Mouse (Mus musculus) liver, embryonic 14.5 days (tissue): ENCODE measurements around the gene Sp9. TPM values are rescaled to one million over a fixed set of nuclear protein-coding genes. Genes with fewer than 3 reads are reported as not detected.

Experiments used
- ATAC-seq: fragments of 200-750 bp; cut with Nextera tagmentation; 2 replicates; pipeline ENCODE4 v1.8.0; 2017; ENCODE audit warnings: moderate number of reproducible peaks, mild to moderate bottlenecking, moderate library complexity; ENCODE audit not compliant: insufficient read depth
- DNase-seq, 3 experiments: peaks; one replicate each; pipeline ENCODE4 v3.0.0-alpha.2; 2012 to 2013; ENCODE audit warnings: low read depth in 3 of 3, low spot score in 3 of 3
- H3K27ac ChIP-seq: fragments of 300-500 bp; sonication (generic); 2 replicates; pipeline ENCODE4 v1.5.1; 2014; ENCODE audit warnings: moderate library complexity, mild to moderate bottlenecking, control low read depth, inconsistent platforms
- H3K27me3 ChIP-seq: fragments of 300-500 bp; sonication (generic); 2 replicates; pipeline ENCODE4 v1.6.1; 2014; ENCODE audit warnings: mild to moderate bottlenecking, low read length, moderate library complexity; ENCODE audit not compliant: control insufficient read depth, insufficient read depth
- H3K36me3 ChIP-seq: fragments of 300-500 bp; sonication (generic); replicated peaks from 2 replicates; pipeline ENCODE4 v1.6.1; 2014; ENCODE audit warnings: low read depth; ENCODE audit not compliant: control insufficient read depth, insufficient read depth
- H3K4me1 ChIP-seq, 2 experiments: fragments of 200-500 bp in 1 of 2; fragments of 300-500 bp in 1 of 2; sonication (generic) in 1 of 2; replicated peaks; 2 replicates each; pipeline ENCODE4 v1.6.1; 2012 to 2014; ENCODE audit warnings: antibody characterized with exemption in 1 of 2, inconsistent platforms in 1 of 2, low read length in 1 of 2; ENCODE audit not compliant: control insufficient read depth in 2 of 2, insufficient read depth in 2 of 2
- H3K4me2 ChIP-seq: fragments of 300-500 bp; sonication (generic); 2 replicates; pipeline ENCODE4 v1.6.1; 2014; ENCODE audit warnings: low read depth, mild to moderate bottlenecking, control low read depth, moderate library complexity
- H3K4me3 ChIP-seq, 2 experiments: fragments of 200-500 bp in 1 of 2; fragments of 300-500 bp in 1 of 2; sonication (generic) in 1 of 2; 2 replicates each; pipeline ENCODE4 v1.5.1; 2012 to 2014; ENCODE audit warnings: low read depth in 2 of 2, low read length in 2 of 2, mild to moderate bottlenecking in 2 of 2, control low read depth in 1 of 2, inconsistent platforms in 1 of 2, moderate library complexity in 1 of 2; ENCODE audit not compliant: insufficient read depth in 1 of 2
- H3K9ac ChIP-seq: fragments of 300-500 bp; sonication (generic); replicated peaks from 2 replicates; pipeline ENCODE4 v1.6.1; 2014; ENCODE audit warnings: mild to moderate bottlenecking, control low read depth, moderate library complexity
- H3K9me3 ChIP-seq: fragments of 300-500 bp; sonication (generic); 2 replicates; pipeline ENCODE4 v1.6.1; 2016; ENCODE audit warnings: low read length, mixed read lengths; ENCODE audit not compliant: control insufficient read depth
- CTCF ChIP-seq: IDR thresholded peaks from 2 replicates; pipeline ENCODE4 v1.5.1; 2016; ENCODE audit warnings: antibody characterized with exemption, low read depth, control low read depth
- EP300 ChIP-seq: IDR thresholded peaks from 2 replicates; pipeline ENCODE4 v1.6.1; 2016; ENCODE audit warnings: antibody characterized with exemption, low read depth
- WGBS: fragments of 180-500 bp; shearing (Covaris S2); extraction: QIAGEN DNeasy Blood & Tissue Kit; methylation state at CpG from one replicate; pipeline ENCODE4 v1.1.7; 2014; ENCODE audit not compliant: insufficient replicate concordance; 5-methylcytosine and 5-hydroxymethylcytosine counted together
- polyA plus RNA-seq, 2 experiments: library from polyadenylated mRNA; depleted of rRNA in 1 of 2; stranded (reverse) in 1 of 2; unstranded in 1 of 2; fragments of >200 nt; fragmentation: Nextera tagmentation in 1 of 2; extraction: Ambion mirVana in 1 of 2; gene quantifications; 2 replicates each; pipeline versions ENCODE4 v1.2.1 to v1.2.3; 2012 to 2014

The Sp9 gene
- polyA plus RNA-seq, 2 experiments = 0.15 TPM; not detected in 1

DNA sequence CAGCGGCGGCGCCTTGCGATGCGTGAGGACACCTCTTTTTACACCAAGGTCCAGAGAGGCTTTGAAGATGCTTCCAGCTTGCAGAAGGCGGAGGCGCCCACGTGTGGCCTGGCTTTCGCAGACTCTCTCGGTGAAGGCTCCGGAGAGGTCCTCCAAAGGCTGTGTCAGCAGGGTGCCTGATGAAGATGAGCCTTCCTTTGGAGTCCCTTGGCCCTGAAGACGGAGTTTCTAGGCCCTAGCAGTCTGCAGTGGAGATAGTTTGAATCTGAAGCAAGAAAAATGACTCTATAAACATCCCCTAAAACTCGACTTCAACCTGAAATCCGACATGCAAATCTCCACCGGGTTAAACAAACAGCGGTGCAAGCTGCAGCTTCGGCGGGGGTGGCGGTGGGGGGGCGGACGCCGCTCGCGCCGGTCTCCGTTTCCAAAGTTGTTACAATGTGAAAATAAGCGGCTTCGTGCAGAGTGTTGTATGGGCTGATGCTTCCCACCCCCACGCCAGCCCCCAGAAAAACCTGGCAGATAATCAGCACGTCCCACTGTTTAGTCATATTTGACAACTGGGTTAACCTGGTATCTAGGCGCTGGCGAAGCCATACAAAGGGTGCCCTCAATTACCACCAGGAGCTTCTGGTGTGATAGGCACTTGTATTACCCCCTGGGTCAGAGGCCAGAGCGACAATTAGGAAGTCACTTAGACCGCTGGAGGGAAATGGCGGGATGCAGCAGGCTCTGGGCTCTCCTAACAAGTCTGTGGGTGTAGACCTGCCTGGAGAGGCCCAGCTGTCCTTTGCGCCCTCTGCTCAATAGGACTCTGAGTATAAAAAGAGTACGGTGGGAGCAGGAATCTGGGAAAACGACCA is 899 bp upstream of the Sp9 start:
- DNase-seq = no peak
- Histone ChIP-seq H3K27ac (no peak overlapping the region), H3K27me3 (peaks cover 93% of the 10 kb centered on the region), H3K4me3 (no peak overlapping the region), H3K9ac (no peak overlapping the region), H3K9me3 (no peaks in the 10 kb centered on the region), H3K36me3 (no peaks in the 10 kb centered on the region), H3K4me2 (no peak overlapping the region), H3K4me1 (peaks cover 0 to 5% of the 10 kb centered on the region in 2 experiments; a peak in 3 of 4 replicates)
- TF ChIP-seq EP300 (no peak), CTCF (0 out of 2 replicates have a peak, but pooled peaks have one; percentile 7)
- no peak for ATAC-seq
- 2% methylated on average over 38 of the region's 38 CpGs for WGBS

DNA sequence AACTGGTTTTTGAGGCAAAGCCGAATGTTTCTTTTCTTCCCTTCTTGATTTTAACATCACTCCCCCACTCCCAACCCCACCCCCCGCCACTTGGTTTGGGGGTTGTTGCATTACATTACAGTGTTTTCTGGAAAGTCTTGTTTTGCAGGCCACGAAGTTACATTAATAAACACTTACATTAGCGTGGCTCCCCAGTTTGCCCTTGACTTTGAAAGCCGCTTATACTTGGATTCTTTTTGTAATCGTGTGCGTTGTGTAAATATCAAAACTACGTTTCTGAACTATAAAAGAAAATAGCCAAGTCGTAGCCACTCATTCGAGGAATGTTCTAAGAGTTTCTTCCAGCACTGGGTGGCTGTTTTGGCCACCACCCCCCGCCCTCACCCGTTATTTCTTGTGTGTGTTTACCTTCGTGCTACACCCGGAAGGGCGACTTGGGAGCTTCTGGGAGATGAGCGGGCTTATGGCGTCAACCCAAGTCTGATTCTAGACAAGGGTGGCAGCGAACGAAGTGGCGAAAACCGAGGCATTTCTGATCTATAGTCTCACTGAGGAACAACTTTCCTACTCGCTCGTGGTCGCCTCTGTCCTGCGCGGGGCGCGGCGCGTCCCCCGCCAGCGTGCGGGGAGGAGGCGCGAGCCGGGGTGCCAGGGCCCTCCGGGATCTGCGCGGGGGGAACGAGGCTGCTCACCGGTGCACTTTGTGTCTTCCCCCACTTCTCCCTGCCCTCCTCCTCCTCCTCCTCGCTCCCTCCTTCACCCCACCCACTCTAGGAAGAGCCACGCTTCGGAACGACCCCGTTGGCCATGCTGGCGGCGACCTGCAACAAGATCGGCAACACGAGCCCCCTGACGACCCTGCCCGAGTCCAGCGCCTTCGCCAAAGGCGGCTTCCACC is 875 bp downstream of the Sp9 start:
- Histone ChIP-seq H3K27ac (no peak overlapping the region), H3K9me3 (no peaks in the 10 kb centered on the region), H3K4me1 (peaks cover 0 to 5% of the 10 kb centered on the region in 2 experiments; a peak in 3 of 4 replicates), H3K4me3 (peak overlapping the region; percentile 25 to 41), H3K9ac (no peak overlapping the region), H3K36me3 (no peaks in the 10 kb centered on the region), H3K4me2 (peak overlapping the region; percentile 54), H3K27me3 (peaks cover 94% of the 10 kb centered on the region)
- WGBS = 1% methylated on average over 55 of the region's 55 CpGs
- TF ChIP-seq EP300 (no peak), CTCF (no peak)
- ATAC-seq = no peak
- no peak for DNase-seq

DNA sequence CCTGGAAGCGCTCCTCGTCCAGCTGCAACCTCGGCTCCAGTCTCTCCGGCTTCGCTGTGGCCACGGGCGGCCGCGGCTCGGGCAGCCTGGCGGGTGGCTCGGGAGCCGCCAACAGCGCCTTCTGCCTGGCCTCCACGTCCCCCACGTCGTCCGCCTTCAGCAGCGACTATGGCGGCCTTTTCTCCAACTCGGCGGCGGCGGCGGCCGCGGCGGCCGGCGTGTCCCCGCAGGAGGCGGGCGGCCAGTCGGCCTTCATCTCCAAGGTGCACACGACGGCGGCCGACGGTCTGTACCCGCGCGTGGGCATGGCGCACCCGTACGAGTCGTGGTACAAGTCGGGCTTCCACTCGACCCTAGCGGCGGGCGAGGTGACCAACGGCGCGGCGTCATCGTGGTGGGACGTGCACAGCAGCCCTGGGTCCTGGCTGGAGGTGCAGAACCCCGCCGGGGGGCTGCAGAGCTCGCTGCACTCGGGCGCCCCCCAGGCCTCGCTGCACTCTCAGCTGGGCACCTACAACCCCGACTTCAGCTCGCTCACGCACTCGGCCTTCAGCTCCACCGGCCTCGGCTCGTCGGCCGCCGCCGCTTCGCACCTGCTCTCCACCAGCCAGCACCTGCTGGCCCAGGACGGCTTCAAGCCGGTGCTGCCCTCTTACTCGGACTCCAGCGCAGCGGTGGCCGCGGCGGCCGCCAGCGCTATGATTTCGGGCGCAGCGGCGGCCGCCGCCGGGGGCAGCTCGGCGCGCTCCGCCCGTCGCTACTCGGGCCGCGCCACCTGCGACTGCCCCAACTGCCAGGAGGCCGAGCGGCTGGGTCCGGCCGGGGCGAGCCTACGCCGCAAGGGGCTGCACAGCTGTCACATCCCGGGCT is 1.8 kb downstream of the Sp9 start:
- DNase-seq (no peak), ATAC-seq (0 out of 2 replicates have a peak, but pooled peaks have one; percentile 23)
- Histone ChIP-seq H3K27me3 (peaks cover 94% of the 10 kb centered on the region), H3K4me1 (peaks cover 0 to 5% of the 10 kb centered on the region in 2 experiments; a peak in 3 of 4 replicates), H3K4me3 (peak overlapping the region; percentile 14 to 41; a peak in 2 of 4 replicates), H3K4me2 (peak overlapping the region; percentile 54), H3K9me3 (no peaks in the 10 kb centered on the region), H3K9ac (no peak overlapping the region), H3K27ac (no peak overlapping the region), H3K36me3 (no peaks in the 10 kb centered on the region)
- no peak for TF ChIP-seq EP300
- no peak for TF ChIP-seq CTCF
- under 1% methylated on average over 110 of the region's 110 CpGs for WGBS

DNA sequence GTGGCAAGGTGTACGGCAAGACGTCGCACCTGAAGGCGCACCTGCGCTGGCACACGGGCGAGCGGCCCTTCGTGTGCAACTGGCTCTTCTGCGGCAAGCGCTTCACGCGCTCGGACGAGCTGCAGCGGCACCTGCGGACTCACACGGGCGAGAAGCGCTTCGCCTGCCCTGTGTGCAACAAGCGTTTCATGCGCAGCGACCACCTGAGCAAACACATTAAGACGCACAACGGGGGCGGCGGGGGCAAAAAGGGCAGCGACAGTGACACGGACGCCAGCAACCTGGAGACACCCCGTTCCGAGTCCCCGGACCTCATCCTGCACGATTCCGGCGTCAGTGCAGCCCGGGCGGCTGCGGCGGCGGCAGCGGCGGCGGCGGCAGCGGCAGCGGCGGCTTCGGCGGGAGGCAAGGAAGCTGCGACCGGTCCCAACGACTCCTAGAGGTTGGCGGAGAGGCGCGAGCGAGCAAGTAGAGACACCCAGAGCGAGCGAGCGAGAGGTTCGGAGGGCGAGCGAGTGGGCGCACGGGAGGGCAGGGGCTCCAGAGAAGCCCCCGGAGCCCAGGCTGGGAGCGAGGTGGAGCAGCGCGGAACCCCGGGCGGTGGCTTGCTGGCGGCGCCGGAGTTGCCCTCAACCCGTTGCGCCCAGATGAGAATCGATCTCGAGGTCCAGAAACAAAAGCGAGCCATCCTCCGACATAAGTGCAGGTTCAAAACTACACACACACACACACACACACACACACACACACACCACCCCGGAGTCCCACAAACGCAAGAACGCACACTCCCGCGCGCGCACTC is 2.6 kb downstream of the Sp9 start:
- no peak overlapping the region for H3K9ac ChIP-seq
- WGBS = under 1% methylated on average over 86 of the region's 88 CpGs
- H3K27ac ChIP-seq = no peak overlapping the region
- H3K4me1 ChIP-seq = peaks cover 0 to 5% of the 10 kb centered on the region in 2 experiments; a peak in 3 of 4 replicates
- H3K9me3 ChIP-seq = no peaks in the 10 kb centered on the region
- H3K4me2 ChIP-seq = peak overlapping the region; percentile 54
- no peaks in the 10 kb centered on the region for H3K36me3 ChIP-seq
- ATAC-seq = no peak
- DNase-seq = no peak
- H3K4me3 ChIP-seq = peak overlapping the region in 1 of 2 experiments; percentile 41; a peak in 2 of 4 replicates
- no peak for TF ChIP-seq EP300
- no peak for TF ChIP-seq CTCF
- H3K27me3 ChIP-seq = peaks cover 94% of the 10 kb centered on the region
